Mouse (Mus musculus): ENCODE measurements at regions not wholly inside any gene's neighbourhood (a gene's known extent, or its start where the extent isn't known, plus 50 kb on each side); places are given as distances from the start of the nearest gene placed in this dataset.
"Not testable (repeated sequence)": the region's sequence is repeated elsewhere in the genome, so short reads cannot be mapped to it uniquely, and the experiment has no call there.

DNA sequence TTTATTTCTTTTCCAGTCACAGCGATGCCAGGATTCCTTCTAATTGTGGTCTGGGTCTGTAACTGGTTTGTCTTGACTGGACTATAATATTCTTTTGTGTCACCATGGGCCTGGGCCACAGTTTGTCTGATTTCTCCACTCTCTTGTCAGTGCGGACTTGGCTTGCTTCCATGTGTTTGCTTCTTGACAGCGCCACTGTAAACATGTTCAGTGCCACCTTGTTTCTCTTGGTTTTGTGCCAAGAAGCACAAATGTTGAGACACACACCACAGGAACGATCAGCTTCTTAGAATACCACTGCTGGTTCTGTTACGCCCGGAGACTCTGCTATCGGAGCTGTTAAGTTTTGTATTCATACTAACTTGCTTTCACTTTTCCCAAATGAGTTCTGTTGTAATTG, 180.9 kb upstream of the Tmem45b start:
- no peak for DNase-seq
- H3K4me1 ChIP-seq (replicated peaks; ENCODE audit: control insufficient read depth, insufficient read depth, low read length) = no peaks in the 10 kb centered on the region
- no peaks in the 10 kb centered on the region for H3K36me3 ChIP-seq (ENCODE audit: control insufficient read depth, insufficient read depth, low read length)
- H3K27me3 ChIP-seq (ENCODE audit: control insufficient read depth, insufficient read depth, low read length) = no peaks in the 10 kb centered on the region
- H3K4me3 ChIP-seq (ENCODE audit: control insufficient read depth, insufficient read depth, low read length) = no peak overlapping the region
- H3K27ac ChIP-seq (ENCODE audit: control insufficient read depth, insufficient read depth, low read length) = no peak overlapping the region
- WGBS = 88% methylated on average over 7 of the region's 7 CpGs
- TF ChIP-seq CTCF (IDR thresholded peaks at IDR 0.05; ENCODE audit: borderline replicate concordance, control insufficient read depth, extremely low read depth, insufficient read depth, low read length, poor library complexity) = no peak
- TF ChIP-seq POLR2A (IDR thresholded peaks at IDR 0.05; ENCODE audit: control insufficient read depth, extremely low read depth, insufficient read depth, low read length, poor library complexity) = no peak

GRCm38 (mm10) chr9:31644106-31644505, 179.8 kb upstream of the Tmem45b start:
- no peaks in the 10 kb centered on the region for H3K4me1 ChIP-seq (replicated peaks; ENCODE audit: control insufficient read depth, insufficient read depth, low read length)
- 75% methylated on average over 3 of the region's 3 CpGs for WGBS
- TF ChIP-seq POLR2A (IDR thresholded peaks at IDR 0.05; ENCODE audit: control insufficient read depth, extremely low read depth, insufficient read depth, low read length, poor library complexity) (no peak), CTCF (IDR thresholded peaks at IDR 0.05; ENCODE audit: borderline replicate concordance, control insufficient read depth, extremely low read depth, insufficient read depth, low read length, poor library complexity) (no peak)
- no peak overlapping the region for H3K27ac ChIP-seq (ENCODE audit: control insufficient read depth, insufficient read depth, low read length)
- no peaks in the 10 kb centered on the region for H3K36me3 ChIP-seq (ENCODE audit: control insufficient read depth, insufficient read depth, low read length)
- H3K4me3 ChIP-seq (ENCODE audit: control insufficient read depth, insufficient read depth, low read length) = no peak overlapping the region
- no peaks in the 10 kb centered on the region for H3K27me3 ChIP-seq (ENCODE audit: control insufficient read depth, insufficient read depth, low read length)
- DNase-seq = no peak

- no peak for DNase-seq
- Histone ChIP-seq H3K27ac (ENCODE audit: control insufficient read depth, insufficient read depth, low read length) (no peak overlapping the region), H3K4me3 (ENCODE audit: control insufficient read depth, insufficient read depth, low read length) (no peak overlapping the region), H3K27me3 (ENCODE audit: control insufficient read depth, insufficient read depth, low read length) (no peaks in the 10 kb centered on the region), H3K36me3 (ENCODE audit: control insufficient read depth, insufficient read depth, low read length) (no peaks in the 10 kb centered on the region), H3K4me1 (replicated peaks; ENCODE audit: control insufficient read depth, insufficient read depth, low read length) (no peaks in the 10 kb centered on the region)
- TF ChIP-seq CTCF (IDR thresholded peaks at IDR 0.05; ENCODE audit: borderline replicate concordance, control insufficient read depth, extremely low read depth, insufficient read depth, low read length, poor library complexity) (no peak), POLR2A (IDR thresholded peaks at IDR 0.05; ENCODE audit: control insufficient read depth, extremely low read depth, insufficient read depth, low read length, poor library complexity) (no peak)
- 67% methylated on average over 4 of the region's 4 CpGs for WGBS
Observed at GRCm38 (mm10) chr9:31642169-31642568, 177.9 kb upstream of the Tmem45b start.

GRCm38 (mm10) chr9:31628291-31628690, 164.0 kb upstream of the Tmem45b start:
- no peak for DNase-seq
- Histone ChIP-seq H3K36me3 (ENCODE audit: control insufficient read depth, insufficient read depth, low read length) (no peaks in the 10 kb centered on the region), H3K27me3 (ENCODE audit: control insufficient read depth, insufficient read depth, low read length) (no peaks in the 10 kb centered on the region), H3K4me3 (ENCODE audit: control insufficient read depth, insufficient read depth, low read length) (no peak overlapping the region), H3K27ac (ENCODE audit: control insufficient read depth, insufficient read depth, low read length) (no peak overlapping the region), H3K4me1 (replicated peaks; ENCODE audit: control insufficient read depth, insufficient read depth, low read length) (no peaks in the 10 kb centered on the region)
- WGBS = 88% methylated on average over 6 of the region's 6 CpGs
- TF ChIP-seq POLR2A (IDR thresholded peaks at IDR 0.05; ENCODE audit: control insufficient read depth, extremely low read depth, insufficient read depth, low read length, poor library complexity) = no peak
- TF ChIP-seq CTCF (IDR thresholded peaks at IDR 0.05; ENCODE audit: borderline replicate concordance, control insufficient read depth, extremely low read depth, insufficient read depth, low read length, poor library complexity) = no peak

DNA sequence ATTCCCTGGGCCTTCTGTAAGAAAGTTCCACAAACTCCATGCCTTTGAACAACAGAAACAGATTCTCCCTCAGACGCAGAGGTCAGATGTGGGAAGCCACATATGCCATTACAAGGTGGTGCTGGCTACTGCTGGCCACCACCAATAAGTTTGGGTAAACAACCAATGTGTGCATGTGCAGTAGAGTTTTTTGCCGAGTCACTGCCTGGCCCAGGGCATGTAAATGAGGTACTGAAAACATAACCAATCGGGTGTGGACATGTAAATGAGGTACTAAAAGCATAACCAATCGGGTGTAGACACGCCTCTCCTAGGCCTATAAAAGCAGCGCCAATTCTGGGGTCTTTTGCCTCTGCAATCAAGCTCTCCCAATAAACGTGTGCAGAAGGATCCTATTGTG, 157.3 kb upstream of the Tmem45b start:
- not testable (repeated sequence) for H3K27ac ChIP-seq (ENCODE audit: control insufficient read depth, insufficient read depth, low read length); H3K4me1 ChIP-seq (replicated peaks; ENCODE audit: control insufficient read depth, insufficient read depth, low read length); DNase-seq; H3K36me3 ChIP-seq (ENCODE audit: control insufficient read depth, insufficient read depth, low read length); H3K4me3 ChIP-seq (ENCODE audit: control insufficient read depth, insufficient read depth, low read length); H3K27me3 ChIP-seq (ENCODE audit: control insufficient read depth, insufficient read depth, low read length)
- 97% methylated on average over 7 of the region's 7 CpGs for WGBS

DNA sequence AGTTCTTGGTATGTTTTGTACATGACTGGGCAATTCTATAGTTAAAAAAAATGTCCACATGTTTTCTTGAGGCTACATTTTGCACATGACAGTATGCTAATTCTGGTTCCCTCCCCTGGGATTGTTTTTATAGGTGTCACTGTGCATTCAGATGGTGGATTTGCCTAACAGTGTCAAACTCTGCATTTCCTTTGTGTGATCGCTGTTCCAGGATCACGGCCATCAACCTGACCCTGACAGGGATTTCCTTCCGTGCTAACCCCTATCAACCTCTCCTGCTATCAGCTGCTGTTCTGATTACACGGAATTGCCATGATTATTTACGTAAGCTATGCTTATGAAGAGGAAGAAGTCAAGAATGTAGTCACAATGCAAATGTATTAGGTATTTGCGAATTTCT, 155.1 kb upstream of the Tmem45b start:
- no peak overlapping the region for H3K4me3 ChIP-seq (ENCODE audit: control insufficient read depth, insufficient read depth, low read length)
- WGBS = 73% methylated on average over 6 of the region's 6 CpGs
- no peak for DNase-seq
- TF ChIP-seq CTCF (IDR thresholded peaks at IDR 0.05; ENCODE audit: borderline replicate concordance, control insufficient read depth, extremely low read depth, insufficient read depth, low read length, poor library complexity) (no peak), POLR2A (IDR thresholded peaks at IDR 0.05; ENCODE audit: control insufficient read depth, extremely low read depth, insufficient read depth, low read length, poor library complexity) (no peak)
- H3K27me3 ChIP-seq (ENCODE audit: control insufficient read depth, insufficient read depth, low read length) = no peaks in the 10 kb centered on the region
- no peaks in the 10 kb centered on the region for H3K36me3 ChIP-seq (ENCODE audit: control insufficient read depth, insufficient read depth, low read length)
- no peaks in the 10 kb centered on the region for H3K4me1 ChIP-seq (replicated peaks; ENCODE audit: control insufficient read depth, insufficient read depth, low read length)
- no peak overlapping the region for H3K27ac ChIP-seq (ENCODE audit: control insufficient read depth, insufficient read depth, low read length)

DNA sequence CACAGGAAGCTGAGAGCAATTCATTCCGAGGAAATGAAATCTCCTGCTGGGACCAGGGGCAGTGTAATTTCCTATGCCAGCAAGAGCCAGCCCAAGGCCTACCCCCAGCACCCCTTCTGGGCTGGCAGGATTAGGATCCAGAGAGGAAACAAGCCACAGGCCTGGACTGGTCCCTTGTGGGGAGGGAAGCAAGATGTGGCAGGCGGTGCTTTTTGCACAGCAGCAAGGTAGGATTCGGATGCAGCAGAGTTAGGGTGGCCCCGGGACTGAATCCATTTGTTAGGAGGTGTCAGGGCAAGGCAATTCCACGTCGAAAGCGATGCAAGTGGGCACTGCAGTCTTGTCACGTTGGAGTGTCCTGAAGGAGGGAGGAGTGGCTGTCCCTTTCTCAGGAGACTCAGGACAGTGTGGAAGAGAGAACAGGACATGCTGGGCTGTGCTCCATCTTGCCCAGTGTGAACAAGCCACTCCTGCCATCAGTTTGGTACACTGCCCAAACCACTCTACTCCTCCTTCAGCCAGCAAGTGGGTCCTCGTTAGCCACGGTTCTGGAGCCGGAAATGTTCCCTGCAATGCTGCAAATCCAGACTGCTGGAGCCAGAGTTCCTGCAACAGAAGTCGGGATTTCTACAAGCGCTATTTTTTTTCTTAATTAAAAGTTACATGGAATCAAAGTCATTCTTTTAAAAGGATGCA, 150.1 kb upstream of the Tmem45b start:
- Histone ChIP-seq H3K27me3 (ENCODE audit: control insufficient read depth, insufficient read depth, low read length) (no peaks in the 10 kb centered on the region), H3K27ac (ENCODE audit: control insufficient read depth, insufficient read depth, low read length) (no peak overlapping the region), H3K36me3 (ENCODE audit: control insufficient read depth, insufficient read depth, low read length) (no peaks in the 10 kb centered on the region), H3K4me3 (ENCODE audit: control insufficient read depth, insufficient read depth, low read length) (no peak overlapping the region), H3K4me1 (replicated peaks; ENCODE audit: control insufficient read depth, insufficient read depth, low read length) (no peaks in the 10 kb centered on the region)
- 72% methylated on average over 13 of the region's 13 CpGs for WGBS
- TF ChIP-seq CTCF (IDR thresholded peaks at IDR 0.05; ENCODE audit: borderline replicate concordance, control insufficient read depth, extremely low read depth, insufficient read depth, low read length, poor library complexity) (no peak), POLR2A (IDR thresholded peaks at IDR 0.05; ENCODE audit: control insufficient read depth, extremely low read depth, insufficient read depth, low read length, poor library complexity) (no peak)
- no peak for DNase-seq
